Mouse (Mus musculus) hematopoietic stem cell, adult 5-6 weeks (primary cell): ENCODE measurements around the gene Fbln7. TPM values are rescaled to one million over a fixed set of nuclear protein-coding genes. Genes with fewer than 3 reads are reported as not detected.

Experiments used
- ATAC-seq, 2 experiments: fragments of 125-278 bp in 1 of 2; replicated peaks in 1 of 2; 2 replicates each; pipeline ENCODE4 v1.8.0; 2016 to 2017; ENCODE audit warnings: inconsistent platforms in 2 of 2, mild to moderate bottlenecking in 2 of 2, moderate number of reproducible peaks in 2 of 2, low read depth in 1 of 2, moderate TSS enrichment in 1 of 2; ENCODE audit not compliant: low FRiP score in 2 of 2, poor library complexity in 2 of 2, severe bottlenecking in 2 of 2, insufficient read depth in 1 of 2, low TSS enrichment in 1 of 2
- total RNA-seq: library from RNA; stranded (forward); fragments of 172-1452, 232-1000 nt; gene quantifications from 2 replicates; pipeline ENCODE4 v1.2.3, GENCODE M21; 2017

The Fbln7 gene
- total RNA-seq: not detected in 2 replicates

- ATAC-seq: no peak
Observed at GRCm38 (mm10) chr2:128862636-128863035, at the start of gene Fbln7. TSS of gene Fbln7 (plus strand) at chr2:128862981.

- no peak for ATAC-seq
Observed at GRCm38 (mm10) chr2:128816311-128816710, 46.5 kb upstream of the Fbln7 start.

GRCm38 (mm10) chr2:128816916-128817315 lies 45.9 kb upstream of the Fbln7 start:
- ATAC-seq: no peak

GRCm38 (mm10) chr2:128817387-128817785 lies 45.4 kb upstream of the Fbln7 start:
- ATAC-seq: peak; percentile 25 to 26

- peak; percentile 89 to 92 for ATAC-seq
Observed at GRCm38 (mm10) chr2:128817786-128818681, 44.7 kb upstream of the Fbln7 start, which contains the start of gene Tmem87b. TSS of gene Tmem87b (plus strand) at chr2:128818118.

GRCm38 (mm10) chr2:128818956-128819643 lies 43.7 kb upstream of the Fbln7 start:
- ATAC-seq: no peak

GRCm38 (mm10) chr2:128820631-128821030 lies 42.1 kb upstream of the Fbln7 start:
- ATAC-seq: no peak

GRCm38 (mm10) chr2:128823893-128824292 lies 38.9 kb upstream of the Fbln7 start:
- no peak for ATAC-seq

GRCm38 (mm10) chr2:128827787-128828186 lies 35.0 kb upstream of the Fbln7 start:
- ATAC-seq: no peak

GRCm38 (mm10) chr2:128832611-128833010 lies 30.2 kb upstream of the Fbln7 start:
- ATAC-seq: no peak

GRCm38 (mm10) chr2:128833035-128833434 lies 29.7 kb upstream of the Fbln7 start:
- ATAC-seq: no peak

- ATAC-seq: no peak
Observed at GRCm38 (mm10) chr2:128833435-128833834, 29.3 kb upstream of the Fbln7 start.

- ATAC-seq: no peak
Observed at GRCm38 (mm10) chr2:128837531-128837930, 25.2 kb upstream of the Fbln7 start.

GRCm38 (mm10) chr2:128838611-128839010 lies 24.2 kb upstream of the Fbln7 start:
- ATAC-seq: no peak

GRCm38 (mm10) chr2:128839501-128839900 lies 23.3 kb upstream of the Fbln7 start:
- no peak for ATAC-seq

- no peak for ATAC-seq
Observed at GRCm38 (mm10) chr2:128842437-128842836, 20.3 kb upstream of the Fbln7 start.

GRCm38 (mm10) chr2:128850036-128850435 lies 12.7 kb upstream of the Fbln7 start:
- ATAC-seq: no peak

GRCm38 (mm10) chr2:128856673-128857072 lies 6.1 kb upstream of the Fbln7 start:
- no peak for ATAC-seq
